Mouse (Mus musculus) 416B (cell line): ENCODE results near the gene Tmem268.

Source experiments
- DNase-seq: peaks from one replicate; pipeline ENCODE4 v3.0.0; 2011; ENCODE audit warnings: low read depth

Gene Tmem268

DNA sequence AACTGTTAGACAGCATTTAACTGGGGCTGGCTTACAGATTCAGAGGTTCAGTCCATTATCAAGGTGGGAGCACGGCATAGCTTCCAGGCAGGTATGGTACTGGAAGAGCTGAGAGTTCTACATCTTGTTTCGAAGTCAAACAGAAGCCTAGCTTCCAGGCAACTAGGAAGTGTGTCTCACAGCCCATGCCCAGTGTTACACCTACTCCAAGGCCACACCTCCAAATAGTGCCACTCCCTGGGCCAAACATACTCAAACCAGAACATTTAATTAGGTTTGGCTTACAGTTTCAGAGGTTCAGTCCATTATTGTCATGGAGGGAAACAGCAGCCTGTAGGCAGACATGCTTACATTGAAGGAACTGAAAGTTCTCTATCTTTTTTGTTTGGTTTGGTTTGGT lies 3.5 kb upstream of the Tmem268 start:
- DNase-seq: no peak

DNA sequence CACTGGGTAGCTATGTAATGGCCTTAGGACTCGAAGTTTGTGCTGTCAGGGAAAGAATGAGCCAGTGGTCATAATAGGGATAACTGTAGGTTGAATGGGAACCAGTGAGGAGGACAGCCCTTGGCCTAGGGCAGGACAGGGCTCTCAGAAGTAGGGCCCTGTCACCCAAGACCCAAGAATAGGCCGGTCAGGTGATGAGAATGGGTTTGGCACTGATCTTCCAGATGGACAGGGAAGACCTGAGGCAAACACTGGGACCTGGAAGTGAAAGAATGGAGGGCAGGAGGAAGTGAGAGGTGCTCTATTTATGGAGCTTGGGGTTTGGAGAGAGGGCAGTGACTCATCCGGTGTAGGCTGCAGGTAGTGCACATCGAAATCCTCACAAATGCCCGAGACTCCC lies 1.9 kb upstream of the Tmem268 start:
- DNase-seq: no peak

DNA sequence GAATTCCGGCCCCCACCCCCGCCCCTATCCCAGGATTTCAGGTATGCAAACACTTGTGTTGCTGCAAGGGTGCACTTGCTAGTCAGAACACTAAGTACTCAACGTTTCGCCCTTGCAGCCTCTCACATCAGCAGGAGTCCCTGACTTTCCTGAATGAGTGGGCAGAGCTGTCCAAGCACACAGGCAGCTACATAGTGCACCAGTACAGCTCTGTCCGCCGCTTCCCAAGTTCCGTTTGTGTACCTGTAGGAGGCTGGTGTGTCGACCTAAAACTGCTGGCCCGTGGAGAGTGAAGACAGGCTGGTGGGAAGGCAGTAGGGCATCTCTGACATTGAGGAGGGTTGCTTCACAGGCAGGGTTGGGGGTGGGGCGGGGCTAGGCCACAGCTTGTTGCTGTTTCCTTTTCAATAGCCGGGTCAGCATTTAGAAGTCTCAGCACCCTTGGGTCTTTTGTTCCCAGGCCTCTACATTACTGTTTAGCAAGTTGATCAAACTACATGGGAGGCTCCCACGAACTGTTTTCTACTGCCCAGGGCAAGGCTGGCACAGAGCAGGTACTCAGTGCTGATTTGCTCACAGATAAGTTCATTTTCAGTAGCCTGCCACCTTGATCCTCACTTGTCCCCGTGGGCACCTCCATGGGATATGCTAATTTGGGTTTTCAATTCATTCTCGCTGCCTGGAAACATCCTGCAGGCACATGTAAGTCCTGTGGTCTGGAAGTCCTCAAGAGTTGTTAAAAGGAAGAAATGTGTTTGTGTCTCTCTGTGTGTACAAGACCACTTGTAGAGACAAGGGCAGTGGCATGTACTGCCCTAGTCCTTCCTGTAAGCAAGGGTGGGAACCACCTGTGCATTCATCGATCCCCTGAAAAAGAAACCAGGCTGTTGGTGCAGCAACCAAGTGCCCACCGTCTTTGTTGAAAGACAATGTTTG lies 1.2 kb upstream of the Tmem268 start:
- DNase-seq: peak; percentile 61

DNA sequence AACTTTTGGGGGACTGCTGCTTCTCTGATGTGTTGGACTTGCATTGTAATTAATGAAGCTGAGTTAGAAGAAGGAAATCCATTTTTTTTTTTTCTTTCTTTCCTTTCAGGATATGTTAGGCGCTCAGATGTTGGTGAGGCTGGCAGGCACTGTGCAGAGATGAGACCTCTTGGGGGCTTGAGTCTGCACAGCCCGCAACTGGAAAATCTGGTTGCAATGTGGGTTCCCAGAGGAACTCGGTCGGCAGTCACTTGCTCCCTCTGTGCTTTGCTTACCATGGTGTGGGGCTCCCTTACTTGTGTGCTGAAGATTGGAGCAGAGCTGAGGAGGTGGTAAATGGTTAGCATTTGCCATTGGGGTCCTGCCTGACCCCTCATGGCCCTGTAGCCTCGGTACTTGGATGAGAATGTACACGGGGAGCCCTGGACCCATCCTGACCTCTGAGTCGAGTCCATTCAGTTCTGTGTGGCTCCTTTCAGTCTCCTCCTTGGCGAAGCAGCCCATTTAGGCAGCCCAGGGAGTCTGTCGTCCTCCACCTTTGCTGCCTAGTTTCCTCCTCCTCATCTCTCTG lies 631 bp downstream of the Tmem268 start:
- peak; percentile 25 for DNase-seq

DNA sequence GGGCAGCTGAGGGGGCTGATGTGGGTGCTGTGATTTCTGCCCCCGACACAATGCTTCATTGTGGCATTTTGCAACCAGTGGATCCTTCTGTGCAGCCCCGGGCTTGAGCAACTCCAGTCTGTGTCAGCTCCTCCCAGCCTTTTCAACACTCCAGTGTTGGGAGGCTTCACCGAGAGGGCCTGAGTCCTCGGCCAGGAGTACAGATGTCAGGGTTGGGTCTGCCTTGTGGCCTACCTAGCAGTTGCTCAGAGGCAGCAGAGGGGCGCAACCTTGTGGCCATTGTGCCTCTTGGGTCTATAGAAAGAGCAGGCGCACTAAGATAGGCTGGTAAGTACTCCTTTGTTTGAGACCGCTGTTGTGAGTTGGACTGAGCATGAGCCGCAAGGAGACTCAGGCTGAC lies 1.5 kb downstream of the Tmem268 start:
- peak; percentile 67 for DNase-seq

DNA sequence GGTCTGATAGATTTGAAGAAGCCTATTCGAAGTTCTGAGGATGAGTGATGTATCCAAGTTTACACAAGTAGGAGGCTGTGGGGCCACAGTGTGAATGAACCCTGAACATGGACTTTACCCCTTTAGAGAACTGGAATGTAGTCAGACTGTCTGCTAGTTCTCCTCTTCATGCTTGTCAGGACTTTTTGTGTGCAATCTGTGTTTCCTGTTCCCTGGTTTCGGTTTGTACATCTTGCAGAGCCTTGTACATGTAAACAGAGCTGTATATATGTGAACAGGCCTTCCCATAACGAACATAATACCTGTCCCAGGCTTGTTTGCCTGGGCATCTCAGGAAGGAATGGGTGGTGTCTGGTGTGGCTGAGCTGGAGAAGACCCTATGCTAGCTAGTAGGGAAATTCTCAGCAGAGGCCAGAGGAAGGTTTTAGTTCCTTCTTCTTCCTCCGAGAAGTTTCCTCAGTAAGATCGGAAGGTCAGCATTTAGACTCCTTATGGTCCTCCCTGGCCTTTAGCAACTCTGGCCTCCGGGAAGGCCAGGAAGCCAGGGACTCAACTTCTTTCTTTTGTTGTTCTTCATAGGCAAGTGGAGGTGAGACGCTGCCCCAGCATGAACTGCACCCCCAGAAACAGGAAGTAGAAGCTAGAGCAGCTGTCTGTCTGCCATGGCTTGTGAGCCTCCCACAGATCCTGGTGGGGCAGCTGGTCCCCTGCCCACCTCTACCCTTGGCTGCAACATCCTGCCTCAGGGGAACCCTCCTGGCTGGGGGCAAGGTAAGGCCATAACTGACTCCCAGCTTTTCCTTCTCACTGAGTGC lies 3.5 kb downstream of the Tmem268 start:
- DNase-seq: no peak

DNA sequence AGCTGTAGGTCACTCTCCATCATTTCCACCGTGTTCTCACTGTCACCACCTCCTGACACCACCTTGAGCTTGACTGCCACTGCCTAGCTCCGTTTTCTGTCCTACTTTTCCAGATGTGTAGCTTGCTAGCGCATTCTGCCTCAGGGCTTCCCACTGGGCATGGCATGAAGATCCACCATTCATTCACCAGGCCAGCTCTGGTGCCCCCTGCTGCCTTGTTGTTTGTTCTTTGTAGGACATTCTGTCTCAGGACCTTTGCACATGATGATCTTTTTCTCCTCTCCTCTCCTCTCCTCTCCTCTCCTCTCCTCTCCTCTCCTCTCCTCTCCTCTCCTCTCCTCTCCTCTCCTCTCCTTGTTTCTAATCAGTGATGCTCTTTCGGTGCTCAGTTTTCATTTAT lies 4.2 kb downstream of the Tmem268 start:
- DNase-seq: no peak

DNA sequence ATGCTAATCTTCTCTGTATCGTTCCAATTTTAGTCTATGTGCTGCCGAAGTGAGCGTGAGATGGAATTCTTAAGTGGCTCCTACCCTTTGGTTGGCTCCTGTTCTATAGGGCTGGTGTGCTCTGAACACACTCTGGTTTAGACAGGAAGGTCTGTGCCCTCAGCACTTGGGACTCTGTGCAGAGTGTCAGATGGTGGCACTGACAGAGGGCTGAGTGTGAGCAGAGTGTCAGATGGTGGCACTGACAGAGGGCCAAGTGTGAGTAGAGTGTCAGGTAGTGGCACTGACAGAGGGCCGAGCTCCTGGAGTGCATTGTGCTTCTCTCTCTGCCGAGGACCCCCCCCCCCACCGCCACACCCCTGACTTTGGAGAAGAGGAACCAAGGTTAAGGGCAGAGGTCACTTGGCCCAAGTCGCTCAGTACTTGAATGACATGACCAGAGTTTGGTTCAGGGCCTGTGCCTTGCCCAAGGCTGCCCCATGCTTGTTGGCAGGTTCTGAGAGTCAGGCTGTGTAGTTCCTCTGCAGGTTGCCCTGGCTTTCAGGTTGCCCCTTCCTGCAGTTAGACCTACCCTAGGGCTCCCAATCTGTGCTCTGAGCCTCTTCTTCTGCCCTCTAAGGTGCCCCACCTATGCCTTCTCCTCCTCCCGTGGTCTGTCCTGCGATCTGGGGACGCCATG lies 9.3 kb downstream of the Tmem268 start:
- DNase-seq: no peak

DNA sequence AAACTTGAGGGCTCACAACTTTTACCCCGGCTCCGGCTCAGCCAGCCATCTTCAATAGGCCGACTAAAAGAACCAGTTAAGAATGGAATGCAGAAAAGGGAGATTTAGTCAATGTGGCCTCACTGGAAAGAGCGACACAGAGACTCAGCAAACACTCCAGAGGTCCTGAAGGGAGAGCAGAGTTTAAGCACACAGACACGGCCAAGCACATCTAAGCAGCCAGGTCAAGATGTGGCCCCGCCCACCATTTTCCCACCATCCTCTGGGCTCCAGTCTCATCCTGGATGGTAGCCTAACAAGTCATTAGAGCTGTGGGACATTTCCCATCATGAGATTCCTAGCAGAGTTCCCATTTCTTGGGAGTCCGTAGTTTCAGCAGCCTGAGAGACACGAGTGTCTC lies 10.7 kb downstream of the Tmem268 start:
- no peak for DNase-seq

DNA sequence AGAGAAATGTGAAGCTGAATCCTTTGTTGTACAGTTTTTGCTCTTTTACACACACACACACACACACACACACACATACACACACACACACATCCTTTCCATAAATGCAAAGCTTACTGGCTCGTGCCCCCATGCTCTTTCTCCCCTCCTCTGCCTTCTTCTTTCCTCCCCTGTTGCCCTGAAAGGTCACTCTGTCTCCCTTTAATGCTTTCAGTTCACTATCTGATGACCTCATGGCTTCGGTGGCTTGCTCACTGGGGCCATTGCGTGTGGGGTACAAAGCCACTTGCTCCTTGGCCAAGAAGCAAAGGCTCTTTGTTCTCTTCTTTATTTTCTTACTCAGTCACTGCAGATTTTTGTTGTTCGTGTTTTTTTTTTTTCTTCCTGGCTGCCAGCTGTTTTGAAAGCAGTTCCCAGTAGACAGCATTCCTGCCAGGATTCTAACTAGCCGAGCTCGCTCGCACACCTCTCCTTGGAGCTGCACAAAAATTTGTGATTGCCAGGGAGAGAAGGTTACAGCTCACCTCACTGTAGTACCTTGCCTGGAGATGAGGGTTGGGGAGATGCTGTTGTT lies 11.7 kb downstream of the Tmem268 start:
- no peak for DNase-seq

DNA sequence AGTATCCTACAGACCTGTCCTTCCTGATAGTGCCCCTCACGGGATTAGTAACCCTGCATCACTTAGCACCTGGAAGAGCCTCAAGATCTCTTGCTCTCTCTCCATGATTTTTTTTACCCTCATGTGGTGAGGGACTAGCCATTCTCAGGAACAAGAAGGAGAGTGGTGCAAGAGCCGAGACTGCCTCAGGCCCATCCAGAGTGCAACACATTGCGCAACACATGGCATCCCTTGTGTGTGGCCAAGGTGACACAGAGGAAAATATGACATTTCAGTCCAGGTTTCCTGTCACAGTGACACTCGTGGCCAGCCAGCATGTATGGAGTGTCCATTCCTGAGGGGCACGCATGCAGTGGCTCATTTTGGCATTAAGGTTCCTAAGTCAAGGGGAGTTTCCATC lies 14.0 kb downstream of the Tmem268 start:
- DNase-seq: peak; percentile 57

DNA sequence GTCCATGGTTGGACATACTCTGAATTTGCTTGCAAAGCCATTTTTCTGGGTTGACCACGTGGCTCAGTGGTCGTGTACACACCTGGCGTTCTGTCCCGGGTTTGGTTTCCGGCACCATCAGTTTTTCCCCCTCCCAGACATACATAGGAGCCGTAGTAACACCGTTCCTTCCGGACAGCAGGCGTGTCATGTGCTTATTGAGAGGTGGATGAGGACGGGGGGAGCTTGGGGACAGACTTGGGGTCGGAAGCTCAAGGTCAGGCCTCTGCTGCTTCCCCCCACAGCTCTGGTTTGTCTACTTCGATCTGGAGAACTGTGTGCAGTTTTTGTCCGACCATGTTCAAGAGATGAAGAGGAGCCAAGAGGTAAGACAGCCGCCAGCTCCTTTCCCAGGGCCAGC lies 21.1 kb downstream of the Tmem268 start:
- DNase-seq: no peak

DNA sequence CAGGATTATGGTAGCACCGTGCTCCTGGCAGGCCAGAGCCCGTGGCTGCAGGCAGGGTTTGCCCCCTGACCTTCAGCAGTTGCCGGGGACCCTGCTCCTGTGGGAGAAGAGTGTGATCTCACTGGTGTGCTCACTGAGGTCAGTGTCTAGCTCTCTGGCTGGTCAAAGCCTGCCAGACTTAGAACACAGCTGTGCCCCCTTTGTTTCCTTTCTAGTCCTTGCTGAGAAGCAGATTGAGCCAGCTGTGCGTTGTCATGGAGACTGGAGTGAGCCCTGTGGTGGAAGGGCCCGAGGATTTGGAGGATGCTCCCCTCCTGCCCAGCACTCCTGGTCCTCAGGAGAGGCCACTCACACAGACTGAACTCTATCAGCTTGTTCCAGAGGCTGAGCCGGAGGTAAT lies 21.5 kb downstream of the Tmem268 start:
- no peak for DNase-seq

DNA sequence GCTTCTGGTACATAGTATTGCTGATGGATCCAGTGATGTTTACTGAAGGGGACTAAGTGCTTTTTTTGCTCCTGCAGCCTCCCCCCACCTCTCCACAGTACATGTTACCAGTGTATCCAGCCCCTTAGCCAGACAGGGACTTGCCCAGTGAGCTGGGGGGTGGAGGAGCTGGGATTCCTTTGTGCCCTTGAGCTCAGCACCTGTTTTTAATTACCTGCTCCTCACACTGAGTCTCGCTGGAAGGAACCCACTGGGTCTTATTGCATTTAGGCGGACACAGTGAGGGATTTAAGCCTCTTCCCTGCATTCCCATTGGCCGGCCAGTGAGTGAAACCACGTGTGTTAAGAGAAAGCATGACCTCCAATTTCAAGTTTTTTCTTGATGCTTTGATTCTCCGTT lies 24.0 kb downstream of the Tmem268 start:
- no peak for DNase-seq

DNA sequence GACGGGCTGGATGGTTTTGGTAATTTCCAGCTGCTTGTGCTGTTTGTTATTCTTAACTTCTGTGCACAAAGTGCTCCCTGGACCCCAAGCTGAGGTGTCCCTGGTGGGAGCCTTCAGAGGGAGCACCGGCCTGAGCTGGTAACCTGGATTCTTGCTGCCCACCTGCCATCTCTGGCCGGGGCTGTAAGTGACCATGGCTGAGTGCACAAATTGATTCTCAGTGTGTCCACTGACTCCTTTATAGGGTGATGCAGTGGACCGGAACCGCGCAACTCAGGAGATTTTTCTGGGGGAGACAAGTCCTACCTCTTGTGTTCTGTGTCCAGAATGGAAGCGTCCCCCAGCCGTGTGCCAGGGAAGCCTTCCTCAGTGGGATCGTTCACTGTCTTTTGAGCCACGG lies 26.6 kb downstream of the Tmem268 start:
- no peak for DNase-seq

DNA sequence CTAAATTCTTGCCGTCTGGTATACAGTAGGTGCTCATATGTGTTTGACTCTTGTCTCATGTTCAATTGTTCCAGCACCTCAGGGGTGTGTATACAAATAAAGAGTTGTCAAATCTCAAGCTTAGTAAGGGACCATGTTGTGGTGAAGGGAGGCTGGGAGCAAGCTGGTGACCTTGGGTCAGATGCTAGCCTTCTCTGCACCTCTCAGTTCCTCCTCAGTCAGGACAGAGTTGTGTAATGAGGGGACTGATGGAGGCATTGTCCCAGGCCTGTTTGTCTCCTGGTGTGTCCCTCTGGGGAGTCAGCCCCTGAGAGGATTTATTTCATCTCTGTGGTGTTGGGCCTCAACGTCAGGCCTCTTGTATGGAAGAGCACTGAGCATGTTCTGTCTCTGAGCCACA lies 27.7 kb downstream of the Tmem268 start:
- DNase-seq: no peak

DNA sequence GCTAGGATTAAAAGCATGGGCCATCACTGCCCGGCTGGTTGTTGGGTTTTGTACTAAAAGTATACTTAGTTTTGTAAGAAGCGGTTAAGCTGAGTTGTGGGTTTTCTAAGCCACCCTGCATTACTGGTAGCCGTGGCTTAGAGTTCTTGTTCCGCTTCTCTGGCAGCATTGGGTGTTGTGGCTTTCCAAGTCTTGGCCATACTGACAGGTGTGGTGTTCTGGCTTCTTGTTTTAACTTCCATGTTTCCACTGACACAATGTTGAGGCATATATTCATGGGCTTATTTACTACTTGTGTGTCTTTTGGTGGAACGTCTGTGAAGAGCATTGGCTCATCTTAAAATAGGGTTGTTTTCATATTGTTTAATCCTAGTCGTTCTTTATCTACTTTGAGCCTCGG lies 31.4 kb downstream of the Tmem268 start:
- no peak for DNase-seq

DNA sequence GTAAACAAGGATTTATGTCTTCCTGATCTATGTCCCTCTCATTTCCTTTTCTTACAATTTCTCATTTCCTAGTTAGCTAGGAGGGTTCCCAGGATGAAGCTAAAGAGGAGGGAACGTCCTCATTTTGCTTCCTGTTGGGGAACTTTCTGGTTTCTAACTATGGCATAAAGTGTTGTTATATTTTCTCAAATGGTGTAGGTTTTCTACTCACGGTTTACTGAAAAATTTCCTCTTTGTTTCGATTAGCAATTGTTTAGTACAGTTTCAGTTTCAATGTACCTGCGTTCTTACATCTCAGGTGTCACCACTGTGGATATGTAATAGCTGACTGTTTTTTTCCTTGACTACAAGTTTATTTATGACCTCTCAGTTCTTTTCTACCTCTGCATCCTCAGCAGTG lies 32.0 kb downstream of the Tmem268 start:
- DNase-seq: no peak

DNA sequence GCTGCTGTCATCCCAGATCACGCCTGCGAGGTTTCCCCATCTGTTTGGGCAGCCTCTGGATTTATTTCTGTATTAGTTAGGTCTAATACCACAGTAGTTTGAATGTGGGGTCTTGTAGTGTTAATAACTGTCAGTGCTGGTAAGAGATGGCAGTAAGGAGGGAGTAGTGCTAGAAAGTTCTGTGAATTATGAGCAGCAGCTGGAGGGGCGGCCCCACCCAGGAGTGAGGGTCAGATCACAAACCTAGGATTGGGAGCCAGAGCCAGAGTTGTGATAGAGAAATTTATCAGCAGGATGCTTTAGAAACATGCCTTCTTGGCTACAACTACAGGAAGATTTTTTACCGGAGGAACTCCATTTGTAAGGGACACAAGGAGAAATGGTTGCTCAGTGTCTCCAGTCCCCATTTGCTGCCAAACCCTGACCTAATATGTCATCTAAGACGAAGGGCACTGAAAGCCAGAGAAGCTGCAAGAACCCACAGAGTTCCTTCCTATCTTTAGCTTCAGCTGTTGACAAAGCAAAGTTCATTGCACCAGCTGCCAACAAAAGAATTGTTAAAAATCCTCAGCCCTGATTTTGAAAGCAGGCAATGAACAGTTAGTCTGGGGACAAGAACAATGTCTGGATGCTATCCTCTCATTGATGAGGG lies 36.0 kb downstream of the Tmem268 start:
- no peak for DNase-seq

DNA sequence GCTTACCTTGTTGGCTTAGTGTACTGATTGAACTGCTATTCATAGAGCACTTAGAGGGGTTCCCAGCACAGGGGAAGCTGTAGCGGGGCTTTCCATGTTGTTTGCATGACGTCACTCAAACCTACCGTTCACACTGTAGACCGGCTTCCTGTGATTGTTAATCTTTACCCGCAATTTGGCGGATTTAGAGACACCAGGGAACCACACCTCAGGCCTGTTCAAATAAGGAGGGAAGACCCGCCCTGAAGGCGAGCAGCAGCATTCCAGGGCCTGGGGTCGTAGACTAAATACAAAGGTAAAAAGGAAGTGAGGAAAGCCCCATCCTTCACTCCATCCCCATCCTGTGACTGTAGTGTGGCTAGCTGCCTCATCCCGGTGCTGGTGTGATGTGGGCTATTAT lies 36.7 kb downstream of the Tmem268 start:
- DNase-seq: no peak

DNA sequence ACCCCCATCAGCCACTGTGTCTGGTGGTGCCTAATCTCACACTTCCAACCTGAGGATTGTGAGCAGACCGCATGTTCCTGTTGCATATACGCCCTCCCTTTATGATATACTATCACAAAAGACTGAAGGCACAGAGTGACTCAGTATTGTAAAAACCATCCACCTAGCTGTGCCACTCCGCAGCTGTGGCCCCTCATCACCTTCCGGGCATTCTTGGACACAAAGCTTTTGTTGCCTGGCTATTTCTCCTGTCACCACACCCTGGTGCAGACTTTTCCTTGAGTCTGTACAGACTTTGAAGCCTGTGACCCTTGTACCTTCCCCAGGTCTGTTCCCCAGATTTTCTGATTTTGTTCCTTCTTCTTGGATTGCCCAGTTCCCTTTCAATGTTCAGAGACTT lies 37.4 kb downstream of the Tmem268 start:
- DNase-seq: no peak

DNA sequence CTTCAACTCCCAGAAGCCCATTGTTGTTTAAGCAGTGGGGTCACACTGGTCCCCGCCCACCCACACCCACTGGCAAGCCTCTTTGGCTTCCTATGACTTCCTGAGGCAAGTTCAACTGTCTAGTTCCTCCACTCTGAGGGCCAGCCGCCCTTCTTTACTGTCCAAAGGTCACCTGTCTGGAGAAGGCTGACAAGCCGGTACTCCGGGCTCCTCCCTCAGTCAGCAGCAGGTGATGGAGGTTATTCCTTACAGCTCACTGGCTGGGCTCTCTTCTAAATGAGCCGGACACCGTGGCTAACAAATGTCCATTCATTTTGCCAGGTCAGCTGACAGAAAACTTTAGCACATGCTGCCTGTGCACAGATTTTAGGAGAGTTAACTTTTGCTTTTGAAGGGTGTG lies 42.2 kb downstream of the Tmem268 start:
- no peak for DNase-seq
